Mouse (Mus musculus) gastrocnemius, adult 8-10 months (tissue): ENCODE measurements around the gene Spata32. TPM values are rescaled to one million over a fixed set of nuclear protein-coding genes. Genes with fewer than 3 reads are reported as not detected.

Source experiments
- DNase-seq, 2 experiments: peaks; one replicate each; pipeline ENCODE4 v3.0.0; 2022; ENCODE audit warnings: low spot score in 2 of 2
- total RNA-seq, 4 experiments: library from RNA; stranded (reverse); gene quantifications; 2 replicates each; pipeline ENCODE4 v1.2.4; 2022

Gene Spata32
- total RNA-seq: not detected

- DNase-seq: peak in 1 of 2 experiments; percentile 30
These were observed at the start of gene Spata32 for GRCm38 (mm10) chr11:103217790-103218516. Gene Spata32 (minus strand): TSS chr11:103218432.

GRCm38 (mm10) chr11:103267346-103268219 lies 49.4 kb upstream of the Spata32 start, which contains the start of gene Map3k14:
Gene Map3k14 (minus strand): TSS chr11:103267472.
- DNase-seq: peak; percentile 99 to 100

- DNase-seq: no peak
These were observed 48.6 kb upstream of the Spata32 start for GRCm38 (mm10) chr11:103266729-103267345.

GRCm38 (mm10) chr11:103265856-103266255 lies 47.6 kb upstream of the Spata32 start:
- DNase-seq: no peak

- no peak for DNase-seq
These were observed 47.0 kb upstream of the Spata32 start for GRCm38 (mm10) chr11:103265211-103265610.

GRCm38 (mm10) chr11:103264427-103265005 lies 46.3 kb upstream of the Spata32 start:
- DNase-seq: no peak

- DNase-seq: no peak
These were observed 45.3 kb upstream of the Spata32 start for GRCm38 (mm10) chr11:103263551-103263950.

- DNase-seq: no peak
These were observed 44.4 kb upstream of the Spata32 start for GRCm38 (mm10) chr11:103262412-103263267.

- peak; percentile 46 to 58 for DNase-seq
These were observed 43.6 kb upstream of the Spata32 start for GRCm38 (mm10) chr11:103261671-103262411.

GRCm38 (mm10) chr11:103260515-103261192 lies 42.4 kb upstream of the Spata32 start:
- DNase-seq: no peak

- DNase-seq: no peak
These were observed 41.8 kb upstream of the Spata32 start for GRCm38 (mm10) chr11:103260034-103260433.

GRCm38 (mm10) chr11:103257938-103258481 lies 39.8 kb upstream of the Spata32 start:
- no peak for DNase-seq

- no peak for DNase-seq
These were observed 35.4 kb upstream of the Spata32 start for GRCm38 (mm10) chr11:103253605-103254004.

GRCm38 (mm10) chr11:103252380-103252779 lies 34.1 kb upstream of the Spata32 start:
- DNase-seq: no peak

- DNase-seq: no peak
These were observed 32.1 kb upstream of the Spata32 start for GRCm38 (mm10) chr11:103250324-103250723.

- DNase-seq: no peak
These were observed 31.3 kb upstream of the Spata32 start for GRCm38 (mm10) chr11:103249509-103249908.

GRCm38 (mm10) chr11:103248837-103249236 lies 30.6 kb upstream of the Spata32 start:
- no peak for DNase-seq

GRCm38 (mm10) chr11:103247504-103248177 lies 29.4 kb upstream of the Spata32 start:
- DNase-seq: peak; percentile 43 to 66
